Mouse (Mus musculus) hematopoietic multipotent progenitor cell, adult 10-12 weeks (in vitro differentiated cells): ENCODE data around the gene Actl7b. TPM values are rescaled to one million over a fixed set of nuclear protein-coding genes. Genes with fewer than 3 reads are reported as not detected.

ENCODE experiments used
- polyA plus RNA-seq: library from polyadenylated mRNA; stranded (reverse); fragments of >175 nt; gene quantifications from 2 replicates; pipeline ENCODE4 v1.2.3, GENCODE M21; 2012; ENCODE audit warnings: low replicate concordance

Actl7b gene
- polyA plus RNA-seq: 0.21 and 0.55 TPM in 2 replicates

DNA sequence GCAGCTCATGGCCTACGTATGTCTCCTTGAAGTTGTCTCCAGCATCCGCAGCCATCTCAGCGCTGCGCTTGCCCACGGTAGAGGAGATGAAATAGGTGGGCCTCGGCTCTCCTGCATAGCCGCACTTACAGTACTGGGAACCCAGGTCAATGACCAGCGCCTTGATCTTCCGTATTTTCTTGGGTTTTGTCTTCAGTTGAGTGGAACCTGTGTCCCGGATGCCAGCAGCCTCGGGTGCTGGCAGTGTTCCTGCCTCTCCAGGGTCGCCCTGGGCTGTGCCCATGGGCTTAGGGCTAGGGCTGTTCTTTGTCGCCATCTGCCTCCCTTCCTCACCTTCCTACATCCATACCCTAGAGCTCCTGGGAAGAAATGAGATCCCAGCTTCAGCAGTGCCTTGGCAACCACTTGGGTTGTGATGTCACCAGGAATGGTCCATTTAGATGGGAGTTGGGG lies at the start of gene Actl7b:
TSS of gene Actl7b (minus strand) at position 403 of the 453 bp plus-strand sequence.

DNA sequence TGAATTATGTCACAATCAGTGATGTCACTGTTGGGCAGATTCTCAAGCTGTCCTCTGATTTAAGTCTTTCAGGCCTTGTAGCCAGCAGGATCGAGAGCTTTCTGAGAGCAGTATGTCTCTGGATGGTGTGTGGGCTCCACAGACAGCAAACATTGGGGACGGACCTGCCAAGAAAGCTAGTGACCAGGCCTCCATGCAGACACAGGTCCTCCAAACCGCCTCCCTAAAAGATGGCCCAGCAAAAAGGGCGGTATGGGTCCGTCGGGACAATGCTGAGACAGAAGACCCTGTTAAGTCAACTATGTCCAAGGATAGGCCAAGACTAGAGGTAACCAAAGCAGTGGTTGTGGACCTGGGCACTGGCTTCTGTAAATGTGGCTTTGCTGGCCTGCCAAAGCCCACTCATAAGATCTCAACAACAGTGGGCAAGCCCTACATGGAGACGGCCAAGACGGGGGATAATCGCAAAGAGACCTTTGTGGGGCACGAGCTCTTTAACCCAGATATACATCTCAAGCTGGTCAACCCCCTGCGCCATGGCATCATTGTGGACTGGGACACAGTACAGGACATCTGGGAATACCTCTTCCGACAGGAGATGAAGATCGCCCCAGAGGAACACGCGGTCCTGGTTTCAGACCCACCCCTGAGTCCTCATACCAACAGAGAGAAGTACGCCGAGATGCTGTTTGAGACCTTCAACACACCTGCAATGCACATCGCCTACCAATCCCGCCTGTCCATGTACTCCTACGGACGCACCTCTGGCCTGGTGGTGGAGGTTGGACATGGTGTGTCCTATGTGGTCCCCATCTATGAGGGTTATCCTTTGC lies 2.3 kb upstream of the Actl7b start, which contains the start of gene Actl7a:
TSS of gene Actl7a (plus strand) at position 51 of the 833 bp plus-strand sequence.

DNA sequence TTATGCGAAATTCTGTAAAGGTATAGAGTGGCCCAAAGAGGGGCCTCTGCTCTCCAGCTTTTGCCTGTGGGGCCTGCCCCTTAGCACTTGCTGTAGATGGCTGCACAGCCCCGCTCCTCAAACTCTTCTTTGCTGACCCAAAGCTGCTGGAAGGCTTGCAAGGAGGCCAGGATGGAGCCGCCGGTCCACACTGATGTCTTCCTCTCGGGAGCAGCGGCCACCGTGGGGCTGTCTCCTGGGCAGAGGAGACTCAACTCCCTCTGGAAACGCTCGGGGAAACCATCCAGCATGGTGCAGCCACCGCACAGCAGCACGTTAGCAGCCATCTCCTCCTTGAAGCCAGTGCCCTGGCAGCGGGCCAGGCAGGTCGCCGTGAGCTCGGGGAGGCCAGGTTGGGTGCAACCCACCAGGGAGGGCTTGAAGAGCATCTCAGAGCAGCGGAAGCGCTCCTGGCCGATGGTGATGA lies 1.2 kb downstream of the Actl7b start, which contains the start of gene Gm26657:
TSS of gene Gm26657 (plus strand) at position 51 of the 466 bp plus-strand sequence.

Other genes with a start within 250 kb of the Actl7b start
- not detected in 2 replicates for gene Gm26657, start 1.4 kb downstream of the Actl7b start, polyA plus RNA-seq
- gene Actl7a, start 2.0 kb upstream of the Actl7b start, polyA plus RNA-seq: not detected in 2 replicates
- 1.8 and 3.1 TPM in 2 replicates for gene Elp1, start 60.9 kb upstream of the Actl7b start, polyA plus RNA-seq
- gene Fam206a, start 60.9 kb upstream of the Actl7b start, polyA plus RNA-seq: 4.4 and 7.8 TPM in 2 replicates
- gene Ctnnal1, start 123.7 kb upstream of the Actl7b start, polyA plus RNA-seq: 1.5 and 3.2 TPM in 2 replicates
- gene Tmem245, start 206.0 kb upstream of the Actl7b start, polyA plus RNA-seq: 2.8 and 4.0 TPM in 2 replicates
- gene Frrs1l, start 248.9 kb upstream of the Actl7b start, polyA plus RNA-seq: not detected in 2 replicates